Mouse (Mus musculus) left cerebral cortex, postnatal 10 days (tissue): ENCODE data around the gene Npff. TPM values are rescaled to one million over a fixed set of nuclear protein-coding genes. Genes with fewer than 3 reads are reported as not detected.

ENCODE experiments used
- total RNA-seq, 2 experiments: library from RNA; stranded (reverse); gene quantifications; 2 replicates each; pipeline ENCODE4 v1.2.3; 2021

The Npff gene
- total RNA-seq, 2 experiments from 2014 or later, result 3.4 to 4.2 TPM

Other genes starting within 250 kb of the Npff start
- 10 to 100 TPM; 35.7 to 36.0 TPM for gene Mfsd5, start 245.5 kb downstream of the Npff start, total RNA-seq
- gene Espl1, start 228.7 kb downstream of the Npff start, total RNA-seq, result 1 to 10 TPM; 2.0 to 2.9 TPM
- gene Pfdn5, start 198.8 kb downstream of the Npff start, total RNA-seq, result 100 to 1,000 TPM; 344 to 355 TPM
- 10 to 100 TPM; 48.0 to 53.3 TPM for gene Myg1, start 193.2 kb downstream of the Npff start, total RNA-seq
- 10 to 100 TPM; 20.2 to 30.8 TPM for gene Aaas, start 174.2 kb downstream of the Npff start, total RNA-seq
- under 1 TPM; 0.26 to 0.39 TPM for gene Sp7, start 157.8 kb downstream of the Npff start, total RNA-seq
- gene Sp1, start 118.8 kb downstream of the Npff start, total RNA-seq, result 10 to 100 TPM; 23.1 to 26.4 TPM
- under 1 TPM in 1 of 2 experiments, not detected in 1; 0.81 TPM for gene Amhr2, start 79.6 kb downstream of the Npff start, total RNA-seq
- gene Prr13, start 65.9 kb downstream of the Npff start, total RNA-seq, result 10 to 100 TPM; 19.1 to 21.6 TPM
- 100 to 1,000 TPM; 457 to 465 TPM for gene Pcbp2, start 54.4 kb downstream of the Npff start, total RNA-seq
- not detected for gene Gm10337, start 21.2 kb downstream of the Npff start, total RNA-seq
- gene Map3k12, start 7.9 kb downstream of the Npff start, total RNA-seq, result 10 to 100 TPM; 93.0 to 95.6 TPM
- 10 to 100 TPM; 40.8 to 42.5 TPM for gene Tarbp2, start 6.8 kb downstream of the Npff start, total RNA-seq
- gene Gm28047, start 100.1 kb upstream of the Npff start, total RNA-seq, result 1 to 10 TPM in 1 of 2 experiments, not detected in 1; 1.2 TPM
- gene Atf7, start 100.5 kb upstream of the Npff start, total RNA-seq, result 10 to 100 TPM; 26.7 to 34.4 TPM
- gene Atp5g2, start 147.4 kb upstream of the Npff start, total RNA-seq, result 1 to 10 TPM; 9.7 to 9.8 TPM
- gene Calcoco1, start 197.2 kb upstream of the Npff start, total RNA-seq, result 10 to 100 TPM; 44.3 to 46.7 TPM